Mouse (Mus musculus) liver, adult 10 weeks (tissue): ENCODE measurements around the gene Inpp5a. TPM values are rescaled to one million over a fixed set of nuclear protein-coding genes. Genes with fewer than 3 reads are reported as not detected.

ENCODE experiments used
- polyA plus RNA-seq: library from polyadenylated mRNA; stranded (reverse); fragments of 350-450 nt; fragmentation: Illumina TruSeq; extraction: RNeasy Lipid Tissue Mini Kit (QIAGEN cat#74804); gene quantifications from one replicate; pipeline ENCODE4 v1.2.3, GENCODE M21; 2014; ENCODE audit warnings: low read depth, low replicate concordance

Gene Inpp5a
- 6.5 TPM for polyA plus RNA-seq

DNA sequence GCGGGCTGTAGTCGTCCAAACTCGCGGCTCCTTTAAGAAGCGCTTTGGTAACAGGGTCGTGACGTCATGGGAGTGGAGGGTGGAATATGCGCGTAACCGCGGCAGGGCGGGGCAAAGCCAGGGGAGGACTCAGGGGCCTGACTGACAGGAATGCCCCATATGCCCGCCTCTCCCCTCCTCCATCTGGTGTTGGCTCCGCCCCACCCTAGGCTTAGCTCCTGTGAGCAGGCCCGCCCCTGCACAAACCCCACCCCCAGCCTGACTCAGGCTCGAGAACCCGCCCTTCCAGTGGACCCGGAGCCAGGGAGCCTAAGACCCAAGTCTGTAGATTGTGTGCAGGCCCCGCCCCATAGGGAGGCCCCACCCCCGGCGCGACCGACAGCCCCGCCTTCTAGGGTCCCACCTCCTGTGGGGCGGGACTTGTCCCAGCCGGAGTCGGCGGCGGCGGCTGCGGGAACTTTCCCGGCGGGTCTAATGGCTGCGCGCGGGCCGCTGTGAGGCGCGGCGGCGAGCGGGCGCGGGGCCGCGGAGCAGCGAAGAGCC, at the start of gene Inpp5a:
Gene Inpp5a (plus strand): TSS at position 440 of the 543 bp plus-strand sequence.

DNA sequence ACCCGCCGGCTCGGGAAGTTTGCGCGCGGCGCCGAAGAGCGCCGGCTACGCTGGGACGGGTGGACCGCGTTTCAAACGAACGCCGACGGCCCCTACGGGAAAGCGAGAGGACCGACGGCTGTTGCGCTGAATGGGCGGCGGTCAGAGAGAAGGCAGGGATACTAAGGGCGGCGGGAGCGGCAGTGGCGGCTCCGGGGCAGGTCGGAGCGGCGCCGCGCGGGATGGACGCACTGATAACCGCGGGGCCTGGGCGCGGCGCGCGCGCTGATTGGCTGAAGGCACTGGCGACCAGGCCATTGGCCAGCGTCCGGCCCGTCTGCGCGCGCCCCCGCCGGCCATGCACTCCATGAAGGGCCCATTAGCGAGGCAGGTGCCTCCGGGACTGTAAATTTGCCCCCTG, 193.7 kb downstream of the Inpp5a start, which contains the start of gene Nkx6-2:
Gene Nkx6-2 (minus strand): TSS at position 203 of the 400 bp plus-strand sequence.

Other genes with a start within 250 kb of the Inpp5a start
- 0.69 TPM for gene Lrrc27, start 176.1 kb upstream of the Inpp5a start, polyA plus RNA-seq
- gene Stk32c, start 175.8 kb upstream of the Inpp5a start, polyA plus RNA-seq, result not detected
- gene Pwwp2b, start 140.6 kb upstream of the Inpp5a start, polyA plus RNA-seq, result not detected
- gene Nkx6-2, start 193.7 kb downstream of the Inpp5a start, polyA plus RNA-seq, result not detected